Mouse (Mus musculus) left cerebral cortex, postnatal 14 days (tissue): ENCODE measurements at regions not wholly inside any gene's neighbourhood (a gene's known extent, or its start where the extent isn't known, plus 50 kb on each side); places are given as distances from the start of the nearest gene placed in this dataset.

ENCODE experiments used
- DNase-seq, 2 experiments: peaks; one replicate each; pipeline ENCODE4 v3.0.0; 2021 to 2022; ENCODE audit warnings: low spot score in 2 of 2, mixed read lengths in 1 of 2
- intact Hi-C: fragments of 180-260 bp; cut with DNase I; formaldehyde crosslinking; loops from one replicate; pipeline ENCODE4 v1.15.1; 2025

DNA sequence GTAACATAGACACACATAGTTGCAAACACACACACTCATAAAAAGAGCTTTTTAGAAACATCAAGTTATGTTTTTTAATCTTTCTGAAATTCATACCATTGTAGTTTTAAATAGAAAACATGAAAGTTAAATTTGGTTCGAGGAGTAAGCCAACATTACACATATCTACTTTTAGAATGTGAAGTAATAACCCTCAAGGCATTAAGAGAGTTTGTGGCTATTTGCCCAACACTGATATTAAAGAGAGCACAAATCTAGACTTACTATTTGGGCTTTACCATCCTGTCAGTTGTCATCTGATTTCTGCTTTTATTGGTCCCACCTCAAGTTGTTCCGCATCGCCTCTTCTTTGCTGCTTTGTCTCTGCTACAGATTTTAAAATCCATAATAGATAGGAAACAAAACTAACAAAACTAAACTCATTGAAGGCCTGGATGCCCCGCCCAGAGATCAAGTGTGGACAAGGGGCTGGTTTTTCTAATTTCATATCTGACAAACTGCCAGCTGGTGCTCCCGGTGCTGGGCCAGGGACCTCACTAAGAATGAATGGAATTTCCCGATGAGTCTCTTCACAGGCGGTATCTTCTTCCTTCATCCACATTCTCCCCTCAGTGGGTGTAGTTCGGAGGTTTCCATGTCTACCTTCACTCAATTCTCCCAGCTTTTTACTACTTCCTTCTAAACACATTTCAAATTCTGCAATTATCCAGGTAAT, 60.3 kb upstream of the Akap13 start:
- intact Hi-C loops = loop anchor here (5.0 to 10.0 kb wide), 2 partner anchors 162 to 320 kb away; no protein-coding TSS in a partner anchor
- no peak for DNase-seq

DNA sequence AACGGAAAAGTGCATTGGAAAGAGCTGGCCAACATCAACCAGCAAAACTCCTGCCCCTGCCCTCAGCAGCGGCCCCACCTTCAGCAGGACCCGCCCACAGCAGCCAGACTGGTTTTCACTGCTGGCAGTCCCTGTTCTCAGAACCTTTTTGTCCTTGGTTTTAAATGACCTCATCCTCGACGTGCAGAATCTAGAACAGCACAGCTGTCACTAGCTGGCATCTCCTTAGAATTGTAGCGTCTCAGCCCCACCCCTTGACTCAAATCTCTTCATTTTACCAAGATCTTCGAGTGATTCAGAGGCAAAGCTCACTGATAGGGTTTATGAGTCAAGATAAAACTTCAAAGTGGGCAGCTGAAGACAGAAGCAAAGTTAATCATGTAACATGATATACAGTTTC, 57.8 kb upstream of the Akap13 start:
- DNase-seq = peak in 1 of 2 experiments; percentile 40
- intact Hi-C loops = loop anchor here (5.0 to 10.0 kb wide), 2 partner anchors 160 to 317 kb away; no protein-coding TSS in a partner anchor

DNA sequence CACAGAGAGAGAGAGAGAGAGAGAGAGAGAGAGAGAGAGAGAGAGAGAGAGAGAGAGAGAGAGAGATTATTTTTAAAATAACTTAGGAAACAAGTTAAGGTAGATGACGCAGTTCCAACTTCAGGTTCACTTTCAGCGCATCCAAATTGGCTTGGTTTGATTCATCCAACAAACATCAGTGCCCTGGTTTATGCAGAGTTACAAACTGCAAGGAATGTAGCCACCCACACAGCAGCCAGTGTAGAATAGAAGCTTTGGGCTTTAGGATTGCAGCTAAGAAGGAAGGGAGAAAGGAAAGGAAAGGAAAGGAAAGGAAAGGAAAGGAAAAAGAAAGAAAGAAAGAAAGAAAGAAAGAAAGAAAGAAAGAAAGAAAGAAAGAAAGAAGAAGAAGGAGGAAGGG, 56.9 kb upstream of the Akap13 start:
- intact Hi-C loops = loop anchor here (5.0 to 10.0 kb wide), 2 partner anchors 159 to 316 kb away; no protein-coding TSS in a partner anchor
- peak; percentile 15 to 48 for DNase-seq

DNA sequence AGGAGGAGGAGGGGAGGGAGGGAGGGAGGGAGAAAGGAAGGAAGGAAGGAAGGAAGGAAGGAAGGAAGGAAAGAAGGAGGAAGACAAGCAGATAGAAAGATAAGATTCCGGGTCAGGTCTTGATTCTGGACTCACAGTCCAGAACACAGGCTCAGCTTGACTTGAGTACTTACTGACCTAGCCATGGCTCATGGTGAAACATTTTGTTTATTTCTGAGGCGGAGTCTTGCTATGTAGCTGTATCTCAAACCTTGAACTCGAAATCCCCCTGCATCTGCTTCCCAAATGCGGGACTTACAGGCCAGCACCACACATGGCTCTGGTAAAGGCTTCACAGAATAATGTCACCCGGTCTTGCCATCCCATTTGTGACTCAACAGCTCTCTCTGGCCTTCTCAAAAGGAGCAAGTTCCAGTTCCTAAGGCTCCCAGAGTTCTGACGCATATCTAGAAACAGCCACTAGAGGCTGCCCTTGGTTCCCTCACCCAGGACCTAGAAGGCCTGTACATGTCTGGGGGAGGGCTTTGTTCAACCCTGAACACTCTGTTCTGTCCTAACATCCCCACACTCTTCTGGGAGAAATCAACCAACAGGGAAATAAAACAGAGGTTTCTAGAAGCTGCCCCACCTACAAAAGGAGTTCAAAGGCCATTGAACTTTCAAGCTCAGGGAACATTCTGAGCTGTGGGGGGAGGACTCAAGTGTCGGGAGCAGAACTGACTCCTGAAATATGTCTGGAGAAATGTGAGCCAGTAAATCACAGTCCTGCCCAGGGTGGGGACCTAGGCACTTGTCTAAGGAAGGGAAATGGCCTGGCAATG, 56.2 kb upstream of the Akap13 start:
- peak; percentile 46 to 55 for DNase-seq
- intact Hi-C loops = loop anchor here (5.0 to 10.0 kb wide), 2 partner anchors 158 to 316 kb away; no protein-coding TSS in a partner anchor

DNA sequence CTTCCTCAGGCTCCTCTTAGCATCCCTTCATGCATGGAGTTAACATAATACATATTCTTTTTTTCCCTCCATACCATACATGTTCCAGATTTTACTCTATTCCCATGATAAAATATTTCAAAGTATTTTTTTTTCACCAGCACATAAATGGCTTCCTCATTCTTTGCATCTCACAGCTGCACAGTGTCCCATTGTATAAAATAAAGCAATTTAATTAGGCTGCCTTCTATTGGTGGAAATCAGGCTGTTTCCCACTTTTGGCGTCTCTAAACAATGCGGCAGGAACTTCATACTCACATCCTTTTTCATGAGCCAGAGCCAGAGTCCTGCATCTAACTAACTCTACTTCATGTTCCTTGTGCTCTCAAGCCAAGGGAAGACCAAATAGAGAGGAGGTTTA, 54.9 kb upstream of the Akap13 start:
- intact Hi-C loops = no loop called here
- no peak for DNase-seq

DNA sequence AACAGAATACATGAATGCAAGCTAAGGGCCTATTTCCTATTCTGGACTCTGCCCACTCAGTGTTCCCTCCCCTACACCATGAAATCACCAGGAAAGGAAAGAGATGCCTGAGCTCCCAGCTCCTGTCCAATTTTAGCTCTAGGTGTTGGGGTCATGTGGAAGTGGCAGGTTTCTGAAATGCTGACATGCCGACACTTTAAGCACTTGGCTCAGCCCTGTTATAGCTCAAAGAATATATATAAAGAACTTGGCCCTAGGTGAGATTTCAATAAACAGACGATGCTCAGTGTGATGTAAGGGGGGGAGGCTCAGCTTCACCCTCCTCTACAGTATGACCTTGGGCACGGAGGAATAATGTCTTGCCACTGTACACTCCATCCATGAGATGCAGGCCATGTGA, 50.4 kb upstream of the Akap13 start:
- intact Hi-C loops = no loop called here
- no peak for DNase-seq
